Mouse (Mus musculus) ovary, adult 18-20 months (tissue): ENCODE results near the gene Wbp1l.
"Not testable (repeated sequence)": the region's sequence is repeated elsewhere in the genome, so short reads cannot be mapped to it uniquely, and the experiment has no call there.

Source experiments
- DNase-seq: peaks from one replicate; pipeline ENCODE4 v3.0.0; 2022; ENCODE audit warnings: low spot score, mixed read lengths

Gene Wbp1l

DNA sequence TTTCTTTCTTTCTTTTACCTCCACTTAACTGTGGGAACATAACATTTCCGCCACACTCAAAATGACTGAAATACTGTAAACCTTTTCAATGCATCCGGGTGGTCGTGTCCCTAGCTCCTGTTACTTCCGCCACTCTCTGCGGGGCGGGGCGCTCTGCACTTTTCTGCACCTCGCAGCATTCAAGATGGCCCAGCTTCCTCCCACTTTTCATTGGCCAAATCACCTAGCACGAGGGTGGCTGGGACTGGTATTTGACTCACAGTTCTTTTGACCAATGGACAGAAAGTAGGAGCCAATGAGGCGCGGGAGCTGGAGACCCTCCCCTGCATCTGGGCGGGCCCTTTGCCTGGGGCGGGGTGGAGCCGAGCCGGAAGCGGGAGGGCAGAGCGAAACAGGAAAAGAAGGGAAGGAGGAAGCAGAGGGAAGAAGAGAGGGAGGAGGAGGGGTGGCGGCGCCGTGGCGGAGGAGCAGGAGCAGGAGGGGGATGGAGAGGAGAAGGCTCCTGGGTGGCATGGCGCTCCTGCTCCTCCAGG lies at the start of gene Wbp1l:
Wbp1l (plus strand) TSS at position 365 of the 533 bp plus-strand sequence.
- peak; percentile 98 for DNase-seq

DNA sequence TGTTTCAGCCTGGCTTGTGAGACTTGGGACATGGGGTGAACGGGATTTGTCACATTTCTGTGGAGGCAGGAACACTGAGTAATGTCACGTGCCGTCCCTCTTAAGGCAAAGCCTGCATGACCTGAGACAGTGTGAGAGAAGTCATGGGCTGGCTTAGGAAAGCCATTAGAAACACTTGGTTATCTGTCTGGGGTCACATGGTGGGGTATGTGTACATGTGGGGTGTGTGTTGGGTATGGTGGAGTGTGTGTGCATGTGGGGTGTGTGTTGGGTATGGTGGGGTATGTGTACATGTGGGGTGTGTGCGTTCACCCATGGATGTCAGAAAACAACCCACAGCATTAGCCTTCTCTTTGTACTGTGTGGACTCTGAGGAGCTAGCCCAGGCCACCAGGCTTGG lies 48.5 kb upstream of the Wbp1l start:
- no peak for DNase-seq

- no peak for DNase-seq
Measured at GRCm38 (mm10) chr19:46552496-46552895, 46.4 kb upstream of the Wbp1l start.

DNA sequence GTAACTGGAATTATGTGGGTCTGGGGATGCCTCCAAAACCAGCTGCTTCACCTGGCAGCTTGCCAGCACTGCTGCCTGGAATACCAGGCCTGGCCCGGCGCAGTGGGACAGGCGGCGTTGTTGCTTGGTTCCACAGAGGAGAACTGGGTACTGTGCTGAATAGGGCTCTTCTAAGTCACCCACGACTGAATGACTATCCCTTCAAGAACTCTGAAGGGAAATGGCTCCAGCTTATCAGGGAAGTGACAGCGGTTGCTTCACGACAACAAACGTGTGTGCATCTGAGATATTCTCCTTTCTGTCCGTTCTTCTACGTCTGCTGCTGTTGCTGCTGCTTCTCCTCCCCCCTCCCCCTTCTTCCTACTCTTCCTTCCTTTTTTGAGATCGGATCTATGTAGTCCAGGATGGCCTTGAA lies 45.3 kb upstream of the Wbp1l start:
- DNase-seq = no peak

- DNase-seq = no peak
Measured at GRCm38 (mm10) chr19:46558009-46558408, 40.9 kb upstream of the Wbp1l start.

- no peak for DNase-seq
Measured at GRCm38 (mm10) chr19:46558631-46559030, 40.3 kb upstream of the Wbp1l start.

DNA sequence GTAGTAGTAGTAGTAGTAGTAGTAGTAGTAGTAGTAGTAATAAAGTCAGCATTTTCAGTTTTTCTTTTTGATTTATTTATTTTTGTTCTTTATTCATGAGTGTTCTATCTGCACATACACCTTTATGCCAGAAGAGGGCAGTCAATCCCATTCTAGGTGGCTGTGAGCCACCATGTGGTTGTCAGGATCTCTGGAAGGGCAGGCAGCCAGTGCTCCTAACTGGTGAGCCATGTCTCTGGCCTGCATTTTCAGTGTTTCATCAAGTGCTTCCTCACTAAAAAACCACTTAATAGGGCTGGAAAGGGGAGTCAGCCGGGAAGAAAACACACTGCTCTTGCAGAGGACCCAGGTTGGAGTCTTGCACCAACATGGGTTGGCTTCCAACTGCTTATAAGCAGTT lies 36.8 kb upstream of the Wbp1l start:
- peak; percentile 28 for DNase-seq

GRCm38 (mm10) chr19:46562581-46563515 lies 36.0 kb upstream of the Wbp1l start:
- DNase-seq = no peak

DNA sequence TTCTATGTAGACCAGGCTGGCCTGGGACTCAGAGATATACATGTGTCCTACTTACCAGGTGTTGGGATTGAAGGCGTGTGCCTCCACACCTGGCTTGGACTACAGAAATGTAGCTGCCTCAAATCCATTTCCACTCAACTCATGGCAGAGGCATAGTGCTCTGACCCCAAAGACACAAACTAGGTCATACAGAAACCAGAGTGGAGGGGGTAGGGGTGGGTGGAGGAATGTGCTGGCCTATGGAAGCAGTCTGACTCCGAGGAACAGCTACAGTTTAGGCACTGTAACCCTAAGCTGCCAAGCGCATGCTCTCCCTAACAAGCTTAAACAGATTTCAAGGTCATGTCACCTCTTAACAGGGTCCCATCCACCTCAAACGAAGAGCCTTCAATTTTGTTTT lies 35.3 kb upstream of the Wbp1l start:
- DNase-seq = no peak

- no peak for DNase-seq
Measured at GRCm38 (mm10) chr19:46564043-46564462, 34.8 kb upstream of the Wbp1l start.

- DNase-seq = not testable (repeated sequence)
Measured at GRCm38 (mm10) chr19:46571211-46571877, 27.5 kb upstream of the Wbp1l start.

DNA sequence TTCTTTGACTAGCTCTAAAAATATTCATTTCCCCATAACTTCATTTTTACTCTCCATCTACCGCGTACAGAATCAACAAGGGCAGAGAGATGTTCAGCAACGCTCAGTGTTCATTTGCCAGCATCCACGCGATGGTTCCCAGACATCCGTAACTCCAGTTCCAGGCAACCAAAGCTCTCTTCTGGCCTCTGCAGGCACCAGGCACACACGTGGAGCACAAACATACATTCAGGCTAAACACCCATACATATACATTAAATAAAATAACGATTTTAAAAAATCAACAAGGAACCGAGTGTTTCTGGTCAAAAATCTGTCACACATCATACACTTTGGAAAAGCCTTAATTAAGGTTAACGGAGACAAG lies 27.0 kb upstream of the Wbp1l start:
- no peak for DNase-seq

- DNase-seq = no peak
Measured at GRCm38 (mm10) chr19:46572548-46572947, 26.3 kb upstream of the Wbp1l start.

DNA sequence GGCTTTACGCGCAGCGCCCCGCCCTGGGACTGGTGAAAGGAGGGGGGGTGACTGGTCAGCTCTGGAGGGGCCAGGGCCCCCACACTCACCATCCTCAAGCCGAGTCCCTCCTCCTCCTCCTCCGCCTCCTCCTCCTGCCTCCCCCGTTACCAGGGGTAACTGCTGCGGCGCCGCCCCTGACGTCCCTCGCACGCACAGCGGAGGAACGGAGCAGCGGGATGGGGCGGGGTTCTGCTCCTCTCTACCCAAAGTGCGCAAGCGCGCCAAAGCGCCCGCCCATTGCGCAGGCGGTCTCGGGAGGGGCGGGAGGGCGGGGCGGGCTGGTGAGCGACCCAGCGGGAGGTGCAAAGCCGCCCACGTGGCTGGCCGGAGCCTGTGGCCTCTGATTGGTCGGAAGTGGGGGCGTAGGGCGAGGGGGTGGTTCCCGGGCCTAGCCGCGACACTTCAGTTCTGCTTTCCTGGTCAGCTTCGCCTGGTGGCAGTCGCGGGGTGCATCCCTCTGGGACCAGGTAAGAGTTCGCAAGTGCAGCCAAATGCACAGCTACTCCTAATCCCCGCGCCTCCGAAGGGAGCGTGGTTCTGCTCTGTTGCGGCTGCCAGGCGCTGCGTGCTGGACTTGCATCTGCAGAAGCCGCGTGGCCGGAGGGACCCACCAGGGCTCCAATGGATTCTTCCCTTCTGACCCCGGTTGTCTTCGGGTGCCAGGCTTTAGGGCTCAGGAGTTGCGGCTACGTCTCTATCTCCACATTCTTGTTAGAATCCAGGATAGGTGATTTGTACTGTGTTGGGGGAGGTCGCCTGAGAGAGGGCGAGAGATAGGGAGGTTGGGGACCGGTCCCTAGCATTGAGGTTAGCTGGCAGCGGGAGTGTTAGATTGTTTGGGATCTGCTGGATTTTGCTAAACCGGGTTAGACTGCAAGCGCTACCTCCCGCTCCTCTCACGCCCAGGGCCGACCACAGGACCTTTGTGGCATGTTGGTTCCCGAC lies 25.6 kb upstream of the Wbp1l start, which contains the start of the genes Arl3 and Sfxn2:
Arl3 (minus strand) TSS at position 248 of the 987 bp plus-strand sequence.
Sfxn2 (plus strand) TSS at position 415 of the 987 bp plus-strand sequence.
- DNase-seq = peak; percentile 94

DNA sequence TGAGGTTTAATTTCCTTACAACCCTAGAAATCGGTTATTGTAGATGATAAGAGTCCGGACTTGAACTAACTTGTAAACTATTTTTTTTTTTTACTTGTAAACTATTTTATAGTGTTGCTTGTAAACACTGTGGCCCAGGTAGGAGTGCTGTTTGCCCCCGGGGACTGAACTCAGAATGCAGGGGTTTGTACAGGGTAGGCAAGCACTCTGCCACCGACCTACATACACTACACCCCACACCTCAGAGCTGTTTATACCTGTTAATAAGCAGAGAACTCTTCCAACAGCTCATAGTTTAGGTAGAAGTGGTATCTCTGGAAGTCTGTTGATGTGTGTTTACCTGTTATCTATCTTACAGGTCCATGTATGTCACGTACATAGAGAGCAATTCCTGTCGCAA lies 24.9 kb upstream of the Wbp1l start:
- no peak for DNase-seq

DNA sequence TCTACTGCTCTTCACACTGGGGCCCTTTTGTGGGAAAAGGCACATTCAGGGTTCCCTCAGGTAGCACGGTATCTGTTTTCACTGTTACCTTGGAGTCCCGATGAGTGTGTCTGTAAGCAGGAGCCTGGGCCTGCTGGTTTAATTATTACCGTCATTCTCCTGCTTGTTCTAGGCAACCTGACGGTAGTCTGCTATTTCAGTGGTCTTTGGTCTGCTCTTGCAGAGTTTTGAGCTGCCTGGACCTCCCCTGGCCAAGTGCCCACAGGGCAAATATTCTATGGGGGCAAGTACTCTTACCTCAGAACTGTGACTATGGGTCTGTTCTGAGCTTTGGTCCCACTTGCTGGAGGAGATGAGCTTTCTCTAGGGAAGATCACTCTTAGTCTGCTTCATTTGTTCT lies 23.7 kb upstream of the Wbp1l start:
- no peak for DNase-seq

GRCm38 (mm10) chr19:46587823-46588508 lies 10.9 kb upstream of the Wbp1l start:
- DNase-seq = peak; percentile 54

DNA sequence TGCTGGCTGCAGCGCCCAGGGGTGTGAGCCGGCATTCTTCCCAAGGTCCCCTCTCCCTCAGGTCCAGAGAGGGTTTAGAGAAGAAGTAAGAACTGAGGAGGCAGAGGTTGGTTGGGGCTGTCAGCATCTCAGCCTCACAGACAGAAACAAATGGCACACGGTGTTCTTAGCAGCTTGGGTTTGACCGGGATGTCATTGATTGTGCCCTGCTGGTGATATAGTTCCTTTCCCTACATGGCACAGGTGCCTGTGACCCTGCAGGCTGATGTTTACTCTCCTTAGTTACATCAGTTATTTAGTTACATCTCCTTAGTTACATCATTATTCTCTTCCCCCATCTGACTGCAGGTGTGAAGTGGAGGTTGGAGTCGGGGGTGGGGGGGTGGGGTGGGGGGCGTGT lies 7.3 kb upstream of the Wbp1l start:
- no peak for DNase-seq

DNA sequence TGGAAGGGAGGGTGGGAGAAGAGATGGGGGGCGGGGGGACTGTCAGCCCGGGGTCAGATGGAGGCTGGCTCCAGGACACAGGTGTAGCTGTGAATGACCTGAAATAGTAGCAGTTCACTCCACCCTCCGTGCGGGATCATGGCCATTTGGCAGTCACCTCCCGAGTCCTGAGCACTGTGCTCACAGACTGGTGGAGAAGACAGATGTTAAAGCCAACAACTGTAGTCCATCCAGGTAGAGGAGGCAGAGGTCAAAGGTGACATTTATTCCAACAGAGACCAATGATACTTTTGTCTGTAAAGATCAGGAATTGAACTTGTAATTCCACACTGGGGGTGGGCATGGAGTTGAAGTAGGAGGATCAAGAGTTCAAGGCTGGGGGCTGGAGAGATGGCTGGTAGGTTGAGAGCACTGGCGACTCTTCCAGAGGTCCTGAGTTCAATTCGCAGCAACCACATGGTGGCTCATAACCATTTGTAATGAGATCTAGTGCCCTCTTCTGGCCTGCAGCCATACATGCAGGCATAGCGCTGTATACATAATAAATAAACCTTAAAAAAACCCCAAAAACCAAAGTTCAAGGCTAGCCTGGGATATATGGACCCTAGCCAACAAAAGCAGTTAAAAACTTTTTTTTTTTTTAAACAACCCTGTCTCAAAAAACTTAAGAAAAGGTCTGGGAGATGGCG lies 6.0 kb upstream of the Wbp1l start:
- no peak for DNase-seq

GRCm38 (mm10) chr19:46598187-46598586 lies 697 bp upstream of the Wbp1l start:
- DNase-seq = no peak
